Mouse (Mus musculus): ENCODE results near the gene Cbarp.

Cbarp gene

DNA sequence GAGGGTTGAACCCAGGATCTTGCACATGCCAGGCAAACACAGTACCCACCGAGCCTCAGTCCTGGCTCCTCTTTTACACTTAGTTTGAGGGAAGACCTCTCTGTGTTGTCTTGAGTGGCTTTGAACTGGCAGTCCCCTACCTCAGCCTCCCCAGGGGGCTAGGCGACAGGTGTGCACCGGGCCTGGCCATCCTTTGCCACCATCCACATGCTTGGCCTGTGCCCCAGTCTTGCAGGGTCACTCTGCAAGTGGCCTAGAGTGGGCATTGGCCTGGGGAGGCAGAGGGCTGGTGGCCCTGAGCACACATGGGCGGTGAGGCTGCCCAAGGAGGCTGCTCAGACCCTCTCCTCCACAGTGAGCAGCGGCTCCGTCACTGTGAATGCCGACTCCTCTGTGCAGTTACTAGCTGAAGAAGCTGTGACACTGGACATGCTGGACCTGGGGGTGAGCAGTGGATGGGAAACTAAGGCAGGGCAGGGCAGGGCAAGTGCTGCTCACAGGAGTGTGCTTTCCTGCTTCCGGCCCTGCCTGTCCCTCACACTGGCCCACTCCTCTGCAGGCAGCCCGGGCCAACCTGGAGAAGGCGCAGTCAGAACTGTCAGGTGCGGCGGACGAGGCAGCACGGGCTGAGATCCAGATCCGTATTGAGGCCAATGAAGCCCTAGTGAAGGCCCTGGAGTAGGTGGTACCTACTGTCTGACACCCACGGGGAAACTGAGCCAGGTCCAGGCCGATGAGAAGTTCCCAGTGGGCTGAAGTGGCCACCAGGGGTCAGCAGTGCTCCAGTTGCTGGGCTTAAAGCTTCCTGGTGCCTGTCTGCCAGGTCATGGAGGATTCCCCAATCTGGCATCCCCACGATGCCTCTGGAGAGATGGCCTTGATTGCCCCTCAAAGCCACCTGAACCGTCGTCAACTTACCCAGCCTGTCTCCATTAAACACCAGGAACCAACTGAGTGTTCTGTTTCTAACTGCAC, 4.5 kb upstream of the Cbarp start:
- peak; percentile 67 to 75 for DNase-seq (ENCODE audit: low spot score in 2 of 2)

DNA sequence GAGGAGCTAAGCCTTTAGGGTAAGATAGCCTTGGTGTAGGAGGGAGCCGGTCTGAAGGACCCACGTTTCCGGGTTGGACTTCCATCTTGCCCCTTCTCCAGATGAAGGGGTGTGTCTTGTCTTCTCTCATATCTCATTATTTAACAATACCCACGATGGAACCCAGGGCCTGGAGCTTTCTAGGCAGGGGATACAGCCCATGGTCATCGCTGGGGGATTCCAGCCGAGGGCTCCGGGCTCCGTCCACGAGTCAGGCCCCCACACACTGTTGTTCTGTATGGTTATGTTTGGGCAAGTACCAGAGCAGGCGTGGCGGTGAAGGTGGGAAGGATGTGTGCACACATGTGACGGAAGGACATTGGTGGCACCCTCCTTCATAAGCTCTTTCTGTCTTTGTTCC, 3.5 kb upstream of the Cbarp start:
- DNase-seq (ENCODE audit: low spot score in 2 of 2): no peak

DNA sequence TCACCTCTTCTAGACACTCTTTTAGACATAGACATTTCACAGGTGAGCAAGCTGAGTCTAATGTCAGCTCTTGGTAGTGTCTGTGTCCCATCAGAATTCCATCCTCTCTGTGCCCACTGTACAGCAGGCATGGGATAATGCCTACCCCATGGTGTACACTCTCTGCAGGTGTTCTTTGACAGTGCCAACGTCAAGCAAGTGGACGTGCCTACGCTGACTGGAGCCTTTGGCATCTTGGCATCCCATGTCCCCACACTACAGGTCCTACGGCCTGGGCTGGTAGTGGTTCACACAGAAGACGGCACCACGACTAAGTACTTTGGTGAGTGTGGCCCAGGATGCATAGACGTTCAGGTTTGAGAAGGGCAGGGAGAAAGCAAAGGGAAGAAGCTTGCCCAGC, 3.0 kb upstream of the Cbarp start:
- DNase-seq (ENCODE audit: low spot score in 2 of 2): no peak

DNA sequence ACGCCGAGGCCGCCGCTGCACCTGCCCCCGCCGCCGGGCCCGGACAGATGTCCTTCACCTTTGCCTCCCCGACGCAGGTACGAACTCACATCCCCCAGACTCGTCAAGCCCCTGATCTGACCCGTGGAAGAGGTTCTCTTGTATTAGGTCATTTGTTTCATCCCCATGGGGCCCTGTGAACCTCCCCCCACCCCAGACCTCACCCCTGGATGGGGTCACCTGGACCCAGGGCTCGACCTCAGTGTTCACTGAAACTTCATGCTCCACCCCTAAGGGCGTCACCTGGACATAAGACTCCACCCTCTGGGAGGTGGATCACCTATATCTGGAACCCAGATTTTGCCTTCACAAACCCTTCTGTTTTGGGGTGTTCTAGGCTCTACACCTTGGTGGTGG, 1.9 kb upstream of the Cbarp start:
- no peak for DNase-seq (ENCODE audit: low spot score in 2 of 2)

DNA sequence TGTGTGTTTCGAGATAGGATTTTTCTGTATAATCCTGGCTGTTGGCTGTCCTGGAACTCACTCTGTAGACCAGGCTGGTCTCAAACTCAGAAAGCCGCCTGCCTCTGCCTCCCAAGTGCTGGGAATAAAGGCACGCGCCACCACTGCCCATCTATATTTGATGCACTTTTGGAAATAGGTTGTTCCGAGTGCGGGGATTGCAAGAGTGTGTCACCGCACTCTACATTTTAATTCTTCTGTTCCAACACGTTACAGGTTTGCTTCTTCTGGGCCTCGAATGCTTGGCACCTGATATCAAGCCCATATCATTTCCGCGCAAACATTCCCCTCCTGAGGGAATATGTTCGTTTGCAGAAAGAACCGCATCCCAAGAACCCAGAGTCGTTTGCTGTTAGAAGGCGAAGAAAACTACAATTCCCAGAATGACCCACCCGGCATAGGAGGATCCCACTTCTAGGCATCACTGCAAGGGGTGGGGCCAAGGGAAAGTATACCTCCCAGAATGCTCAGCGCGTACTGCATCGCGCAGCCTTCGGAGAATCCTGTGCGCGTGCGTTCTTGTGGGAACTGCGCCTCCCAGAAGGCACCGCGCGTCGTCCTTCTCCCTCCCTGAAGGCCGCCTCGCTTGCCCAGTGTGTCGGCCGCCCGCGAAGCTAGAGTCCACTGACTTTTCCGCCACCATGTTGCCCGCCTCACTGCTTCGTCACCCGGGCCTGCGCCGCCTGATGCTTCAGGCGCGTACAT, 1.3 kb upstream of the Cbarp start:
- DNase-seq (ENCODE audit: low spot score in 2 of 2): peak; percentile 83 to 87

DNA sequence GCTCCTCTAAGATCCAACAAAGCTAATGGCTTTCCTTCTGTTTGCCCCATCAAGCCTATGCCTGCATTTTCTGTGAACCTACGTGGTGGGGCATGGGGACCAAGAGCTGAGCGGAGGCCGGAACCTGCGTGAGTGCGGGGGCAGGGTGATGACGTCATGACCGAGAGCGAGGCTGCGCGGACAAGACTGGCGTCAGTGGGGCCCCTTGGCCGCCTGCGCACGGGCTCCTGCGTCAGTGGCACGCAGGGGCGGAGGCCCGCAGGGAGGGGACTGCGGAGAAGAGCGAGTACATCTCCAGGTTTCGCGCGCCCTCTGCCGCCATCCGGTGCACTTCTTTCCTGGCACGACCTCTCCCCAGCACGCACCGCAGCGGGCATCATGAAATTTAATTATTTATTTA, 608 bp upstream of the Cbarp start:
- peak; percentile 89 to 93 for DNase-seq (ENCODE audit: low spot score in 2 of 2)

DNA sequence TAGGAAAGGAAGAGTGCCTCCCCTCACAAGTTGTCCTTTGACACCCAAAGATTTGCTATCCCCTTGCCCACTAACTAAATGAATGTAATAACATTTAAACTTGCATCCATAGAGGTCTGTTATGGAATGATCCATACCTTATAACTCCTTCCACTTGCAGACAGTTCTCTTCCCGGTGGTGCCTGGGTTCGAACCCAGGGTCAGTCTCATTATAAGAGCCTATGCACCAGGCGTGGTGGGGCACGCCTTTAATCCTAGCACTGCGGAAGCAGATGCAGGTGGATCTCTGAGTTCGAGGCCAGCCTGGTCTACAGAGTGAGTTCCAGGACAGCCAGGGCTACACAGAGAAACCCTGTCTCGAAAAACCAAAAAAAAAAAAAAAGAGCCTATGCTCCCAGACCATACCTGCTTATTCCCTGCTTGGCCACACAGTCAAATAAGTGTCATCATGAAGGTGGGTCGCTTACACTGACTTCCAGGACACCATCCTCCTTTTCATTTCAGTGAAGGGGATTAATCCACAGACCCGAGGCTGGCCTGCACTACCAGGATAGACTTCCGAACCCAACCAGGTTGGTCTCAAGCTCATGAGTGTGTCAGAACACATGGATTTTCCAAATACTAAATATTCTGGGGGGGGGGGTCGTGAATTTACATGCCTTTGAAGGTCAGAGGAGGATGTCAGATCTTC, 515 bp downstream of the Cbarp start:
- DNase-seq (ENCODE audit: low spot score in 2 of 2): no peak

DNA sequence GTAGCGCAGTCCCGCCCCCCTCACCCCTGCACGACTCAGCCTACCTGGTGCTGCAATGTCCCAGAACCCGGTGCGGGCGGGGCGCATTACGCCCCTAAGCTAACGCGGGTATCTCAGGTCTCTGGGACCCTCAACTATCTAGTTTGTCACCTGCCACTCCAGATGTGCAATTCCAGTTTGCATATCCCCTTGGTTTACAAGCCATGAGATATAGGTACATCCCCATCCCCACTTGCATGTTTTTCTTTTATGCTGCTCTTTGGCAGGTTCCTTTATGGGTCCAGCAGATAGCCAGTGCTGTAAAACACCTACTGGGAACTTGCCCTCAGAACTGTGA, 1.2 kb downstream of the Cbarp start:
- no peak for DNase-seq (ENCODE audit: low spot score in 2 of 2)

DNA sequence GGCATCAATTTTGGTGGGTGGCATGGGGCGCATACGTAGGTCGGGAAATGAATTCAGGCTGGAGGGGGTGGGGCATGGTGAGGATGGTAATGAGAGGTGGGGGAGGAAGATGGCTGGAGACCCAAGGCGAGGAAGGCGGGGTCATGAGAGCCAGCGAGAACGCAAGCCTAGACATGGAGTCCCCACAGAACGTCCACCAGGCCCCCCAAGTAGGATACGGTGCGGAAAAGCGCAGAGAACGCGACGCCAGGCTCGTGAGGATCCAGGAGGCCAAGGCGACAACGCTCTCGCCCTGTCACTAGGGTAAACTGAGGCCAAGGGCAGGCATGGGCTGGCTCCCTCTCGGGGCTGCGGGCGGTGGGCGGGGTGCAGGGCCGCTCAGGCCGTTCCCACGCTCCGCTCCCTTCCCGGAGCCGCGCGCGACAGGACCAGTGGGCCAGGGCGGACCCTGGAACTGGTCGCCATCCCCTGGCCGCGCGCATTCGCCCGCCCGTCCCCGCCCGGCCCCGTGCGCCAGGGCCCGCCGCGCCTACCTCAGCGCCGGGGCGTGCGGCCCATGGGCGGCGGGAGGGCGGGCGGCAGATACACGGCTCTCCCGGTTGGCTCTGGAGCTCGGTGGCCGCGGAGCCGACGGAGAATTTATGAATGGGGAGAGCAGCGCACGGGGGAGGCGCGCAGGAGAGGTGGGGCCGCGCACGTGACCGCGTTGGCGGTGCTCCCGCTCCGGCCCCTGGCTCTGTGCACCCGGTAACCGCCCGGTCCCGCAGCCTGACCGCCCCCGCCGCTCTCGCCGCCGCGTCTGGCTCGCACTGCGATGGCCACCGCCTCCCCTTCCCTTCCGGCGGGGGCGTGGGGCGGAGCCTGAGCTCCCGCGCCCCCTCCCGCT, 1.8 kb downstream of the Cbarp start, which contains the start of gene Atp5d:
Gene Atp5d, plus strand, starts transcription at position 80 of the 886 bp plus-strand sequence.
- no peak for DNase-seq (ENCODE audit: low spot score in 2 of 2)

DNA sequence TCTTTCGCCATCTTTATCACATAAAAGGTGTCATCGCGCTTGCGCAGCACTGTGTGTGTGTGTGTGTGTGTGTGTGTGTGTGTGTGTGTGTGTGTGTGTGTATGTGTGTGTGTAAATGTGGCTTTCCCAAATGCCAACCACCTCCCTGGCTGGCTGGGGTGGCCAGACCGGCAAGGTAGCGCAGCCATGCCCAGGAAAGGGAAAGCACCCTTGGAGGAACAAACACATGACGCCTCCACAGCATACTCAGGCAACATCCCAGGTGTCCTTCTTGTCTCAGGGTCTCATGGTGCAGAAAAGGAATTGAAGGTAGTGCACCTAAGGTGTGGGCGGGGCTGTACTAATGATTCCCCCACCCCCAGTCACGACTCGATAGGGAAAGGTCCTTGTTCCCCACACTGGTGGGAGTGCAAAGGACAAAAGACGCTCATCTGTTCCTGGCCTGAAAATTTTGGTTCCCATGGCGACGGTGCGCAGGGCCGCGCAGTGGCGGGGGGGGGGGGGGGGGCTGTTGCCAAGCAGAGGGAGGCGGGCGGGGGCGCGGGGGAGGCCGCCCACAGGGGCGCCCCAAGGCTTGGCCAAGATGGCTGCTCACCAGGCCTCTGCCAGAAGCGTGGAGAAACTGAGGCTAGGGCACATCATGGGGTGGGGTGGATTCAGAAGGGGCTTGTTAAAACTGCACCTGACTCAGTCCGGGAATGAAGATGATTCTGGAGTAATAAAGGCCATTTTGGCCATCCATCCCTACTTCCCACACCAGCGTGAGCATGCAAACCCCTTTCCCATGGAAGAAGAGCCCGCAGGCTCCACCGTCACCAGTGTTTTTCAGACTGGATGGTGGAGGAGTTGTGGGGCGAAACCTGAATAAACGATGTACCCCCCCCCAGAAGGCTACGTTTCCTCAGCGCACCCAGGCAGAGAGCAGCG, 2.7 kb downstream of the Cbarp start:
- DNase-seq (ENCODE audit: low spot score in 2 of 2): no peak

DNA sequence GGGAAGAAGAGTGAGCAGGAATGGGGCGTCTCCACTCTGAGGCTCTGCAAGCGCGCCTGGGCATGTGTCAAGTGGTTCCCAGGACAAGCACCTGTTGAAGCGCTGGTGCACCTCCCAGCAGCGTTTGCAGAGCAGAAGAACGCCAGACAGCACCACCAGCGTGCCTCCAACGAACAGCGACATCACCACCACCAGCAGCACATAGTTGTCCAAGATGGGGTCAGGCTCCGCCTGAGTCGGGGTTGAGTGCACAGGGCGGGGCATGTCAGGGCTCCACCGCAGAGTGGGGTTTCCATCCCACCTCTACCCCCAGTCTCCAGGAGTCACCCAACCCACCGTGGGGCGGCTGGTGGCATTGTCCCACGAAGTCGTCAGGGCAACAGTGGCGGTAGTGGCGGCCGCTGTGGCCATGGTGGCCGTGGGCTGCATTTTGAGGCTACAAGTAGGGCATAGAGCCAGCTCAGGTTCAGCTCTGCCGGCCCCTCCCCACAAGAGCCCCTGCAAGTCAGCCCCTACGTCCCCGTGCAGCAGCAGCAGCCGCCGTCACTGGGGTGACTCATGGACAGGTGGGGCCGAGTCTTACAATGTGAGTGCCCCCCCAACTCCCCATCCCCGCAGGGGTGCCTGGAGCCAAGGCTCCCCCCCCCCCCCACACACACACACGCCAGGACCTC, 3.5 kb downstream of the Cbarp start:
- no peak for DNase-seq (ENCODE audit: low spot score in 2 of 2)

DNA sequence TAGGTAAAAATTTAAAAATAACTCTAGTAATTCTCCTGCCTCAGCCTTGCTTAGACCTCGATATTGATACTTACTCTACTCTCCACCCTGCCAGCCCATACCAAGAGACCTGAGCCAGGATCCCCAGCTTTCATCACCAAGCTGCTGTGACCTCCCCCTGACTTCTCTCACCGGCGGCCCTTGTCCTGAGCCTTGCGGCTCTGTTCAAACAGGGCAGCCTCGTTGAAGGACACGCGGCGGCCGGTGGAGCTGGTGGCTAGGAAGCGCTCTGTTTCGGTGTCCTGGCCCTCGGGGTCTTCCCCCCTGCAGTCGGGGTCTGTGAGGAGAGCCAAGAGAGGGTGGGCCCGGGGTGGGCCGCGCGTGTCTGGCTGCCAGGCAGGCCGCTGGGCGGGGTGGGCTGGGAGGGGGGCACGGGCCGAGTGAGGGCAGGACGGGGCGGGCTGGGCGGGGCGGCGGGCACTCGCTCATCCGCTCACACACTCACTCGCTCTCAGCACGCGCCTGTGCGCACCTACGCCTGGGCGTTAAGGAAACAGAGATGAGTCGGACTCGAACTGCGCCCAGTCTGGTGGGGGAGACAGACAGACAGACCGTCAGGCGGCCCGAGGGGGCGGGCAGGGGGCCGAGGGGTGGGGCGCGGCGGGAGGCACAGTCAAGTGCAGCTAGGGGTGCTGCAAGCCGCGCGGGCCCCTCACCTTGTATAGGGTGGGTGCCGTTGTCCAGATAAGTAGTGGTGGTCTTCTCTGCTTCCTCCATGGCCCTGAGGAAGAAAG, 4.3 kb downstream of the Cbarp start:
- no peak for DNase-seq (ENCODE audit: low spot score in 2 of 2)

DNA sequence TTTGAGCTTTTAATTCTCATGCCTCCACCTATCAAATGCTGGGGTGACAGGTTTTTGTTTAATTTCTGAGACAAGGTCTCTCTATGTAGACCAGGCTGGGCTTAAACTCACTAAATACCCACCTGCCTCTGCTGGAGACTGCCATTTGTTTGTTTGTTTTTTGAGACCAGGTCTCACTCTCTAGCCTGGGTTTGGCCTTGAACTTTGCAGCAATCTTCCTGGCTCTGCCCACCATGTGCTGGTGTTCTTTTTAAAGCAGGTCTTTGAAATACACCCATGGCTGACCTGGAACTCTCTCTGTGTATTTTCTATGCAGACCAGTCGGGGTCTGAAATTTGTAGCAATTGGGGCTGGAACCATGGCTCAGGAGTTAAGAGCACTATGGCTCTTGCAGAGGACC, 5.0 kb downstream of the Cbarp start:
- no peak for DNase-seq (ENCODE audit: low spot score in 2 of 2)

DNA sequence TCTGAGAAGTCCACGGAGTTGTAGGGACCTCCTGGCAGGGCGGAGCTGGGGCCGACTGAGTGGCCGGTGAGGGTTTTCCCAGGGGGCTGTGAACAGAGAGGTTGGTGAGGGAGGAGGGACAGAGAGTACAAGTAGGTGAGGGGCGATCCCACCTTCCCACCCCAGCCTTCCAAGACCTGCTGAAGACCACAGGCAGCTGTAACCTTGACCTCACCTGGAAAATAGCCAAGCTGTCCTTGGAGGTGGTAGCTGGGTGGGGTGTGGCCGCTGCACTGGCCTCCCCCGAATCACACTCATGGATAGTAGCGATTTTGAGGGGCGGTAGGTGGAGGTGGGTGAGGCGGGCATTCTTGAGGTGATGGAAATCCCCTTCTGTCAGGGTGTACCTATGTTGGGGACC, 5.5 kb downstream of the Cbarp start:
- no peak for DNase-seq (ENCODE audit: low spot score in 2 of 2)

DNA sequence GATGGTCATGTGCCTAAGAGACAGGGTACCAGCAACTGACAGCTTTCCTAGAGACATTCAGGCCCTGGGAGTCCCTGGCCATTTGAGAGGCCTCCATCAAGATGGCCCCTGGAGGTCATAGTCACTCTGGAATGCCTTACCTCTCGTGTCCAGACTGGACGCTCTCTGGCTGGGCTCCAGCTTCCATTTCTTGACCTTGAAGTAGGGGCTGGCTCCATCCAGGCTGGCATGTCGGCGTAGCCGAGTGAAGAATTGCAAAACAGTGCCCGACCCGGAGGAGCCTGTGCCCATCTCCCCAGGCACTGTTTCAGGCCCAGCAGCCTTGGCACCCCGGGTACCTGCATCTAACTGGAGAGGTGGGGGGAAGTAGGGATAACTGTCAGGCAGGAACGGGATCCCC, 6.2 kb downstream of the Cbarp start:
- no peak for DNase-seq (ENCODE audit: low spot score in 2 of 2)

DNA sequence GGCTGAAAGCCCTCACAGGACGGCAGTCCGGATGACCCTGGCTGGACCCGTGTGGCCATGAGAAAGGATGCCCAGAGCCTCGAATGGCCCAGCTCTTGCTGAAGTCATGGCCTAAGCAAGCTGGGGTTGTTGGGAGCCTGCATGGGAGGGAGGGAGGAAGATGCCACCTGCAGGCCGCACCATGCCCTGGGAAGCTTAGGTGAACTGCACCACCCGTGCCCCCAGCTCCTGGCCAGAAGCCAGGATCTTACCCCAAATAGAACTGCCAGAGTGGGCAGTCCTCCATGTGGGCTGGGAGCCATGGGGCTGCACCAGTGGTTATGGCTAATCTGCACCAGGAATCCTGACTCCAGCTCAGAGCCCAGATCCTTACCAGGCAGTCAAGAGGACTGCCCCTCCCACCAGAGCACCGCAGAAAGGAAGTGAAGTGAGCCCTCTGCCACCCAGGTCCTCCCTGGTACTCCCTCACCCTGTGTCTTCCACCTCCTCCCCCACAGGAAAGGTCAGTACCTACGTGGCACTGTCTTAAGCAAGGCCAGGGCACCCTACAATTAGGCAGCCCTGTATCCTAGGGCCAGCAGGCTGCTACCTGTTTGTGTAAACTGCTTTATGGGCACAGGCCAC, 7.3 kb downstream of the Cbarp start:
- DNase-seq (ENCODE audit: low spot score in 2 of 2): no peak

DNA sequence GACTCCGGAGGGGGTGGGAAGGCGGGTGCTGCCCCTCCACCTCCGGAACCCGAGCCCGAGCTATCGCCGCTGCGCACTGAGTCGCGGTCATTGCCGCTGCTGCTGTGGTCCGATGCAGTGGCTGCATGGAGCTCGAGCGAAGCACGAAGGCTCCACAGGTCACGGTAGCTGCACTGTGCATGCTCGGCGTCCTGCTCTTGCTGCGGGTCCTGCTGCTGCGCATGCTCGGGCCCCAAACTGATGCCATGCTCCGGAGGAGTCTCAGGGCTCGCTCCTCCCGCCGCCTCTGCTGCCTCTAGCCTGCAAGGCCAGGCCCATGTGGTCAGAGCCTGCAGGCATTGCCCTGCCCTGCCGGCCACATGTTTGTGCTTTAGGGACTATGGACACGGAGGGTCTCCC, 8.7 kb downstream of the Cbarp start:
- no peak for DNase-seq (ENCODE audit: low spot score in 2 of 2)

DNA sequence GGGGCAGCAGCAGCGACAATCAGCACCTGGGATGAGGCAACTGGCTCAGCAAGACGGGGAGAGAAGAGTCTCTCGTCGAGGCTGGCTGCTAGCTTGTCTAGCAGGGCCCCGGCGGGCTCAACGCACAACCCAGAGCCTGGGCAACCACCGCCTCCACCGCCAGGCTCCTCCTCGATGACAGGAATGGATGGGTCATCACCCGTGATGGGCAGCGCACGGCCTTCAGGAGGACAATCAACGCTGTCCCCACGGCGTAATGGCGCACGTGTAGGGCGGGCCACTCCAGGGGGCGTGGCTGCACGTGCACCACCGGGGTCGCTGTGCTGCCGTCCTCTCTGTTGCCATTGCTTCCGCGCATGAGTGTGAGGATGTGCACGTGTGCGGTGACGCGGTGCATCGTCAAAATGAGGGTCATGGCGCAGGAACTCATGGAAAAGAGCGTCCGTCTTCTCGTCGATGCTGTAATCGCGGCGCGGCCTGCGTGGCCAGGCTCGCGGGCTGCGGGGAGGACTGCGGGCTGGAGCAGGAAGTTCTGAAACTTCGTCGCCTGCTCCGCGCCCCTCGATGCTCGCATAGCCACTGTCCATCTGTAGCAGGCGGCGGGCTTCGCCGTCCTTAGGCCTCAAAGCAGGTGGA, 9.2 kb downstream of the Cbarp start:
- no peak for DNase-seq (ENCODE audit: low spot score in 2 of 2)
